Mouse (Mus musculus) adrenal gland, adult 18-20 months (tissue): ENCODE measurements around the gene Ms4a18. TPM values are rescaled to one million over a fixed set of nuclear protein-coding genes. Genes with fewer than 3 reads are reported as not detected.
"Not testable (repeated sequence)": the region's sequence is repeated elsewhere in the genome, so short reads cannot be mapped to it uniquely, and the experiment has no call there.

Experiments used
- DNase-seq, 2 experiments: peaks; one replicate each; pipeline ENCODE4 v3.0.0; 2021 to 2022; ENCODE audit warnings: low spot score in 2 of 2
- long read RNA-seq, 2 experiments: library from polyadenylated mRNA; stranded (forward); transcript quantifications; one replicate each; pipeline ENCODE4 v2.0.0; 2021
- total RNA-seq, 2 experiments: library from RNA; stranded (reverse); gene quantifications; 1 replicate in 1 of 2; 2 replicates in 1 of 2; pipeline ENCODE4 v1.2.3; 2021

Gene Ms4a18
- total RNA-seq = not detected
- long read RNA-seq, experiment 1 = 0 reads
- long read RNA-seq, experiment 2 = 0 reads

DNA sequence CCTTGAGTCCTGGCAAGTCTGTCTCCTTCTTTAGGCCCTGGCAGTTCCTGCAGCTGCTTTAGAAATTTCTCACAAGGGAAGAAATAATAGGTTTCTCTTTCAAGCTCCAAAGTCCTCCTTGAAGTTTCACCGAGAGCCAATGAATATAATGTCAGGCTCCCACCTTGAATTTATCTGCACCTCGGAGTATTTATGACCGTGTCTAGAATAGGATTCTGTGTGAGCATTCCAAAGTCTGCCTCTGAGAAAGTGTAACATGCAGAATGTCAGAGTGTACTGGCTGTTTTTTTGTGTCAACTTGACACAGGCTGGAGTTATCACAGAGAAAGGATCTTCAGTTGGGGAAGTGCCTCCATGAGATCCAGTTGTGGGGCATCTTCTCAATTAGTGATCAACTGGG, at the start of gene Ms4a18:
Gene Ms4a18 (minus strand): TSS at position 141 of the 400 bp plus-strand sequence.
- no peak for DNase-seq

DNA sequence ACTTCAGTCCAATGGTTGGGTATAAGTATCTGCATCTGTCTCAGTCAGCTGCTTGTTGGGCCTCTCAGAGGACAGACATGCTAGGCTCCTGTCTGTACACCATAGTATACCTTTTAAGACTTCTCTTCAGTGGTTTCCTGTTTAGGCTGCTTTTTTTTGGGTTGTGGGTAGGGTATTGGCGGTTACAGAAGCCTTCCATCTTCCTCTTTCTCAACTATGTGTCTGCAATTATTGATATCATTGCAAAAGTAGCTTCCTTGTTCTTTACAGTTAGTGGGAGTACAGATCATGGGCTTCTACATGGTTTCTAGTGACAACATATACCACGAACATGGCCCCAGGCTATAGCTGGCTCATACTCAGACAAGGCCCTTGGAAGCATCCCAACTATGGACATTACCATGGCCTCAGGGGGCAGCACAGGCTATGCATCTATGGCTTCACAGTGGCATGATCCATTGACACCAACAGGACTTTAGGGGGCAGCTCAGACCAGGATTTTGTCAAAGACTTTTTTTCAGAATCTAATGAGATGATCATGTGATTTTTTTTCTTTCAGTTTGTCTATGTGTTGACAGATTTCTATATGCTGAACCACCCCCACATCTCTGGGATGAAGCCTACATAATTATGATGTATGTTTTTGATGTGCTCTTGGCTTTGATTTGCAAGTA, 47.5 kb upstream of the Ms4a18 start:
- no peak for DNase-seq

DNA sequence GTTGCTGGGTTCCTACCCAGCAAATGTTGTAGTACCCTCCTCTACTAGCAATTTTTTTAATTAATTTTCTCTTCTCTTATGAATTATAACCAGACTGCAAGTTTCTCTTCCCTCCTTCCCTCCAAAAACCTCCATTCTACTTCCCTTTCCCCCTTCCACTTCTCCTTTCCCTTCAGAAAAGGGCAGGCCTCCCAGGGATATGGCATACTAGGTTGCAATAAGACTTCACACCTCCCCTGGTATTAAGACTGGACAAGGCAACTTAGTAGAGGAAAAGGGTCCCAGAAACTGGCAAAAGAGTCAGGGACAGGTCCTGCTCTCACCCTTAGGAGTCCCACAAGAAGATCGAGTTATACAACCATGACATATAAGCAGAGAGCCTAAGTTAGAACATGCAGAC, 43.1 kb upstream of the Ms4a18 start:
- DNase-seq = no peak

DNA sequence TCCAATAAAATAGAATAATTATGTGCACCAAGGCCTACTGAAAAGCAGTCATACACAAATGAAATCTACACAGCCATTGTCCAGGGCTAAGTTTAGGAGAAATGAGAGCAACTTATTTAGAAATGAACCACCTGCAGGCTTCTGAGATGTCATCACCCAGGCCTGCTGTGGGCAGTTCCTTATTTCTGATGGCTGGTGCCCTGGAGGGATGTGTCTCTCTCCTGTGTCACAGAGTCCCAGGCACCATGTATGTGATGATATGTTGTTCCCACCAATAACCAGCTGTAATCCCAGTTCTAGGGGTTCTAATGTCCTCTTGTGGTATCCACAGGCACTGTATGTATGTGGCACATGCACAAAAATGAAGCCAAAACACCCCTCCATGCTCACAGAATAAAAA, 42.1 kb upstream of the Ms4a18 start:
- DNase-seq = no peak

DNA sequence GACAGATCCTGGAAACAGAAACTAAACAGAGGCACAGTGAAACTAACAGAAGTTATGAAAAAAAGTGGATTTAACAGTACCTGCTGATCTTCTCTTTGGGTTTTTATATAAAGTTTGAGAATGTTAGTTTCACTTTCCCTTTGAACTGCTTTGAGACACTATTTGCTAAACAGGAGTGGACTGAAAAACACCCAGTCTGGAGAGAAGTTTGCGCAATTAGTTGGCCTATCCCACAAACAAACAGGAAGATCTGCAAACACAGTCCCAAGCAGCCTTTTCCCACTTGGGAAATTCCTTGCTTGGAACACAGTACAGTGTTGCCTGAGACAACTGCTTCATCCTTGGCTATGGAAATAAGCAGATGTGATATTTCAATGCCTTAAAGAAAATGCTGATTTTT, 37.9 kb upstream of the Ms4a18 start:
- not testable (repeated sequence) for DNase-seq

DNA sequence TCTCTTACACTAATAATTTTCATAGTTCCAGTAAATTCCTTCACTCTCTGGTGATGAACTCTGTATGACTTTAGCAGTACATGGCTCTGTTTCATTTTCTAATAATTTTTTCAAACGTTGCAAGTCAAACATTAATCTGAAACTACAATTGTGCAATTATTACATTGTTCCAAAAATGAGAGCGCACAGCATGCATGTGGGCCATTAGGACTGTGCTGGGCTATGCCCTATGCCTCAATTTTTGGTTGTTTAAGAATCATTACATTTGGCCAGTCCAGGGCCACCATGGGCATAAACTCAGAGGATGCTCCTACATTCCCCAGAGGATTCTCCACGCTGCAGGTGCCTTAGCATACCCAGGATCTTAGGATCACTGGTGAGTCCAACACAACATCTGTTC, 35.4 kb upstream of the Ms4a18 start:
- no peak for DNase-seq

DNA sequence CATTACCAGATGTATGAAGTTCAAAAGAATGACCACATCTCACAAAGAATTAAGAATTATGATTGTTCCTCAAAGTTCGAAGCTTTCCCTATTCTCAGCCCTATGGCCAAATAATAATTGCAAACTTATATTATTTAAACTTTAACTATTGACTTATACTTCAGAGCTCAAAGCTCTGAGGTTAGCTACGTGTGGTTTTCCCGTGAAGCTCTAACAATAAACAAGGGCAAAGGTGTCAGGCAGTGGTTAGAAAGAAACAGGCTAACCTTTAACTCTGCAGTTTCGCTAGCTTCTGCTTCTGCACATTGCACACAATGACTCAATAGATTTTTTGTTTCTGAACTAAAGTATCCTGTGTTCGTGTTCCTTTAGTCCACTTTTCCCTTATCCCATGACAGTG, 35.0 kb upstream of the Ms4a18 start:
- no peak for DNase-seq

DNA sequence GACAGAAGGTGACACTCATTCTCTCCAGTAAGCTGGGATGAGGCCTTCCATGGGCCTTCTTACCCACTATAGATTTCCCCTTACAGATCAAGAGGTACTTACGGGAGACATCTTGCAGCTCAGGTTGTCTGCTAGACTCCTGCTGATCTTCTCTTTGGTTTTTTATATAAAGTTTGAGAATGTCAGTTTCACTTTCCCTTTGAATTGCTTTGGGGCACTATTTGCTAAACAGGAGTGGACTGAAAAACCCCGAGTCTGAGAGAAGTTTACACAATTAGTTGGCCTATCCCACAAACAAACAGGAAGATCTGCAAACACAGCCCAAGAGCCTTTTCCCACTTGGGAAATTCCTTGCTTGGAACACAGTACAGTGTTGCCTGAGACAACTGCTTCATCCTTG, 32.5 kb upstream of the Ms4a18 start:
- DNase-seq = no peak

DNA sequence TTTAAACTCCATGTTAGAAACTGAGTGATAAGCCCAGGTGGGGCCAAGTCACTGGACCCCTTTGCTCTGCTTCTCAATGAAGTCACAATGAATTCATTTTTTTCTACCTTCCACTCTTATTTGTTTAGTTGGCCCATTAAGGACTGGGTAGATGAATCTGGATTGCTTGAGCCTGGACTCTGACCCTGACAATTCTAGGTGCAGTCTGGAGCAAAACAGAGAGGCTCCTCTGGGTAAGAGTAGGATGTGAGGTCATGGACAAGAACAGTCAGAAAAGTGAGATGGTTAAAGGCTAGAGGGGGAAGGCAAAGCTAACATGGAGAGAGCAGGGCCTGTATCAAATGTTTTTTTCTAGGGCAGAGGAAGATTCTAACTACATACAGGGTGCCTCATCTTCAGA, 31.6 kb upstream of the Ms4a18 start:
- DNase-seq = no peak

DNA sequence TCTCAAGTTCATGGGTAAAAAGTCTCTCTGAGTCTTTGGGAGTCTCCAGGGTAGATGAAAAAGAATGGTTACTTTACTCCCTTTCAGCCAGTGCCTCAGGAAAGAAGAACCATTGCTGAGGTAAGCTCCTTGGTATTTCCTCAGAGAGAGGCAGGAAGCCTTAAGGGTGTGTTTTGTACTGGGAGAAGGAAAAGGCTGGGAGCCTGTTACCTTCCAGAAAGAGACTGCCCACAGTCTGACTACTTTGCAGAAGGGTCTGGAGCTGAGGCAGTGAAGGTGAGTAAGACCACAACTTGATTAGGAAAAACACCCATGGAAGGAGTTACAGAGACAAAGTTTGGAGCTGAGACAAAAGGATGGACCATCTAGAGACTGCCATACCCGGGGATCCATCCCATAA, 30.7 kb upstream of the Ms4a18 start:
- DNase-seq = no peak

DNA sequence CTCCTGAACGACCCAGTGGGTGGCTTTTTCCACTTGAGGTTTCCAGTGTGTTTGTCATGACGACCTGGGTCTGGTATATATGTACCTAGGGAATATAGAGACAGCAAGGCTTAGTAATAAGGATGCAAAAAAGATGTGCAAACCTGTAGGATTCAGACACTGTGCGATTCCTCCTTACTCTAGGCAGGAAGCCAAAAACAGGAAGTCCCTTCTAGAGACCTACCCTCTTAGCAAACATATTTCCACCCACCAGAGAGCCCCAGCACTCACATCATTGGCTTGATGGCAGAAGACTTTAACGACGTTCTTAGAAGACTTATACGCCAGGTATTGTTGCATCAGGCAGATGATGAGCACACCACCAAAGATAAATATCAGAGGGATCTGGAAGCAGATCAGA, 30.2 kb upstream of the Ms4a18 start:
- no peak for DNase-seq

DNA sequence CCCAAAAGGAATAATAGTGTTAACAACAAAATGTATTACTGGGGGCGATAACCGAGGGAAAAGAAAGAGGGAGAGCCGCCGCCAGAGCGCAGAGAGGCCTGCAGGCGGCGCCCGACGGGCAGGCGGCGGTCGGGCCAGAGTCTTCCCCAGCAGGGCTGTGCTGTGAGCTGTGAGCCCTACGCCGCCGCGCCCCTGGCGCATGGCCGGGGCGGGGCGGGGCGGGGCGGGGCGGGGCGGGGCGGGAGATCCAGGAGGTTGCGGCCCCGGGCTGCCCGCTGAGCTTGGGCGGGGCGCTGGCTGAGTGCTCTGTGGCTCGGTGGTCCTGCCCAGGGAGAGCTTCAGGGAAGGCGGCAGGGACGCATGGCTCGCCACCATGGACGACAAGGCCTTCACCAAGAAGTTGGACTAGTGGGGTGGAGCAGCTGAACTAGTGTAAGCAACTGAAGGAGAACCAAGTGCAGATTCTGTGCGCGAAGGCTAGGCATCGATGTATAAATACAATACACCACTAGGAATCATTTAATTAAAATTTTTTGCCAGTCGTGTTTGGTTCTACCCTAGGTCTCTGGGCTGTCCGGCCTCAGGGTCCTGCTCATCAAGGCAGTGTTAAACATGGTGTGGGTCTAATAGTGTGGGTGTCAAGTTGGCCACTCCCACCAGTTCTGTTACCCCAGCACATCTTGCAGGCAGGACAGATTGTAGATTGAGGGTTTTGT, 27.3 kb upstream of the Ms4a18 start:
- peak; percentile 44 to 59 for DNase-seq

DNA sequence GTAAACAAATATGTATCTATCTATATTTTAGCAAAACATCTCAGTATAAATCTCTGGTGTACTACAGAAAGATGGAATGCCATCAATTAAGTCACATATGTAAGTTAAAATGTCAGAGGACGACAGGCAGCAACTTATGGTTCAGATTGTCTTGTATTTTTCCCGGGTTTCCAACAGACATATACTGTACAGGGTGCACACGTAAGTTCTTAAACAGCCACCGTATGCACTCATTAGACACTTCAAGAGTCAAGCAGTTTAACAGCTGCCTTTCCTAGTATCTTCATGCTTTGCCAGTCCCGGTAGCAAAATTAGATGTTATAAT, 26.8 kb upstream of the Ms4a18 start:
- DNase-seq = no peak

DNA sequence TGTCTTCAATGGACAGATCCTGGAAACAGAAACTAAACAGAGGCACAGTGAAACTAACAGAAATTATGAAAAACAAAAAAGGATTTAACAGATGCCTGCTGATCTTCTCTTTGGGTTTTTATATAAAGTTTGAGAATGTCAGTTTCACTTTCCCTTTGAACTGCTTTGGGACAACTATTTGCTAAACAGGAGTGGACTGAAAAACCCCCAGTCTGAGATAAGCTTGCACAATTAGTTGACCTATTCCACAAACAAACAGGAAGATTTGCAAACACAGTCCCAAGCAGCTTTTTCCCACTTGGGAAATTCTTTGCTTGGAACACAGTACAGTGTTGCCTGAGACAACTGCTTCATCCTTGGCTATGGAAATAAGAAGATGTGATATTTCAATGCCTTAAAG, 19.7 kb upstream of the Ms4a18 start:
- no peak for DNase-seq

DNA sequence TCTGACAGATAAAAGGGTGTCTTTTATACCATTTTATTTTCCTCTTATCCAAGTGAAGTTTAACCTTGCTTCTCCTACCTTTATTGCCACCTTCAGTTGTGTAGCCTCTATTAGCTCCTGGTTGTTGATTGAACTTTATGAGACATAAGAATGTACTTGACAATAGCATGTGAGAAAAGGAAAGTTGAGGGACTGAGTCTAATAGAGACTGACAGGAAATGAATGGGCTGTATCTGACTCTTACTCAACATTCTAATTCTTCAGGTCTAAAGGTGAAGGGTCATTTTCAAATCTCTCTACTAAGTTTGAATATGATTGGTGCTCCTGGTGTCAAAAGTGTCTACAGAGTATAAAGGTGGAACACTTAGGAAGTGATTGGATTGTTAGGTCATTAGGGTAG, 4.6 kb upstream of the Ms4a18 start:
- DNase-seq = no peak

DNA sequence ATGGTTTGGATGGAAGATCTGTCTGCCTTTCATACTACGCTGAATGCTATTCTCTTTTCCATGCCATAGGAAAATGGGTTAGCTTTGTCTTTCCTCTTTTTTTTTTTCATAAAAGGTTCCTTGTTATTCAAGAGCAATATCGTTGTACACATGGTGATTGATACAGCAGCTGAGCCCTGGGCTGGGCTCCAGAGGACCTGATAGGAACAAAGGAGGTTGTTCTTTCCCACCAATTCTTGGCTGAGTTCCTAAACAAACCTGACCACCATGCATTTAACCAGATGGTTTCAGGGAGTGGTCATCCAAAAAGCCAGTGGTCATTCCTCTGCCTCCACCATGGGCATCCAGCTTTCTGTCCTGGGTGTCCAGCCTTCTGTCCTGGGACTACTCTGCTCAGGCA, 580 bp downstream of the Ms4a18 start:
- DNase-seq = no peak

DNA sequence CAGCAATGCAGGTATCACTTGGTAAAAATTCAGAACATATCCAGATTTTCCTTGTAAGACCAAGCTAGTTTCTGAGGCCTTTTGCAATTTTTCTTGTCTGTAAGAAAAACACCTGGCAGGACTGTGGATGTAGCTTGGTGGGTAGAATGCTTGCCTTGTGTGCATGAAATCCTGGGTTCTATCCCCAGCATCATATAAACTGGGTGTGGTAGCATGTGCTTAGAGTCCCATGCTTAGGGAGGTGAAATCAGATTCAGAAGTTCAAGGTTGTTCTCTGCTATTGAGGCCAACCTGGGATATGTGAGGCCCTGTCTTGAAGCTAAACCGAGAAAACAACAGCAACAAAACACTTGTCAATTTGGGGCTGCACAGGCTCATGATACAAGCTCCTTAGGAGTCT, 1.8 kb downstream of the Ms4a18 start:
- no peak for DNase-seq

DNA sequence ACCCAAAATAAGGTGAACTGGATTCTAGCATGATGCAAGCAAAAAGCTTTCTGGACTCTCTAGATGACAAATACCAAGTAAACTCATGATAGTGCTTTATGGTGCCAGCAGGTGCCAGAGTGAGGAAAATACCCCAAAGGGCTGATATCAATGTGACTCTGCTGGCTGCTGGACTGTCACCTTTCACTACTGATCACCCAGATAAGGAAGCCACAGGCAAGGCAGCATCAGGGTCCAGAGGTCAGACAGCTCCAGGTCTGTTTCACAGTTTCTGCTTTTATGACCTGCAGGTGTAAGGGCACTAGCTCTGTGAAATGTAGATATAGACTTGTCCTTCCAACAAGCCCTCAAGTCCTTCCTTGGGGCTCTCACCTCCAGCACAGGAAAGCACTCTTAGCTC, 2.4 kb downstream of the Ms4a18 start:
- no peak for DNase-seq

DNA sequence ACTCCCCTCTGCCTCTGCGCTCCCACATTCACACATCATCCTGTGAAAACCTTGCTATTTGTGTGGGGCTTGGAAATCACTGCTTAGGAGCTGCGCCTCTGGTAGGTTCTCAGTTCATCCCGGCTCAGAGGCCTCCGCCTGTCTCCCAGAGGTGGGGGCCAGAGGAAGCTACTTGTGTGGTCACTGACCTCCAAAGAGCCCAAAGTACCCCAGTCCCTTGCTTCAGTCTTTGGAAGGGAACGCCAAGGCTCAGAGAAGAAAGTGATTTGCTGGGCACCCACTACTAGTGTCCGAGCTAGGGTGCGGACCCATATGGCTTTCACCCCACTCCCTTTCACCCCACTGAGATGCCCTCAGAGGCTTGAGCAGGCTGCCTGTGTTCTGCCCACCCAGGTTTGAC, 24.7 kb downstream of the Ms4a18 start, which contains the start of gene Ms4a15:
Gene Ms4a15 (minus strand): TSS at position 101 of the 400 bp plus-strand sequence.
- DNase-seq = no peak

DNA sequence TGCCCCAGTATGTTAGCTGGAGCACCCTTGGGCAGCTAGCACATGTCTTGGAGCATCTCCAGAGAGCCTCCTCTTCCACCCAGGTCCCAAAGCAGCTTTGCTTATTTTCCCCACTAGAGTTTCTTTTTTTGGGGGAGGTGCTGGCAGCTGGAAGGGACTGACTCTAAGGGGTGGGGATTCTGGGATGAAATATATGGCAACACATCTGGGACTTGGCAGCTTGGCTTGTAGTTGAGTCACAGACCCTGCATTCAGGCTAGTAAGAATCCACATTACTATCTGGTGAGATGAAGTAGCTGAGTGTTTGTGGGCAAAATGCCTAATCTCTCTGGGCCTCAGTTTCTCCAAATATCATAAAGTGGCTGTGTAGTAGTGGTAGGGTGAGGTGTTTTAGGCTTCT, 25.9 kb downstream of the Ms4a18 start:
- DNase-seq = no peak

DNA sequence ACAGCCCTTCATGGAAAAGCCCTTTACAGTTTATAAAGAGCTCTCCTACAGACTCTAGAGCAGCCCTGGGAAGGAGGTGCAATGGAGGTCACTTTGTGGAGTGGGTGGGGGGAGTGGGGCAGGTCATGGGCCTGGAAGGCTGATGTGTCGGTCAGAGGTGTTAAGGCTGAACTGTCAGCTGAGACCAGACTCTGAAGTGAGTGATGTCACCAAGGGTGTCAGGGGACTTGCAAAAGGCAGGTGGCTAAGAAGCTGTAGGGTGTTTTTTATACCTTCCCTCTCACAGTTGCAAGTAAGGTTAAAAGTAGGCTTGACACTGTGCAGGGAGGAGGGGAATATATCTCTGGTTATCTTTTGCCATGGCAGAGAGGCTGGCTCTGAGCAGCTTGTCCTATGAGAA, 27.1 kb downstream of the Ms4a18 start:
- DNase-seq = no peak

DNA sequence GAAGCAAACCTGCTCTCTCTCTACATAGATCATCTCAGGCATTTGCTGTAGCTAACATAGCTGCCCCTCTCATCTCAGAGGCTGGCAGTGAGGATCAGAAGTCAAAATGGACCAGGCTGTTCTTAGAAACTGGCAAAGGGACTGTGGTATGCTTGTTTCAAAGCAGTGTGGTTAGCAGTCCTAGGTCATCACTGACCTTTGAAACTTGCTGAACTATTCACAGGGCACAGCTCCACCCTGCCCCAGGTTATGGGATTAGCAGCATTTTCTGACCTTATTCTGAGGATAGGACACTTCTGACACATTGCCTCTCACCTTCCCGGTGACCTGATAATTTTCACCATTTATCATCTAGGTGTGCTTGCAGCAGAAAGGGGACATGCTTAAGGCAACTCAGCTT, 29.3 kb downstream of the Ms4a18 start:
- DNase-seq = no peak

DNA sequence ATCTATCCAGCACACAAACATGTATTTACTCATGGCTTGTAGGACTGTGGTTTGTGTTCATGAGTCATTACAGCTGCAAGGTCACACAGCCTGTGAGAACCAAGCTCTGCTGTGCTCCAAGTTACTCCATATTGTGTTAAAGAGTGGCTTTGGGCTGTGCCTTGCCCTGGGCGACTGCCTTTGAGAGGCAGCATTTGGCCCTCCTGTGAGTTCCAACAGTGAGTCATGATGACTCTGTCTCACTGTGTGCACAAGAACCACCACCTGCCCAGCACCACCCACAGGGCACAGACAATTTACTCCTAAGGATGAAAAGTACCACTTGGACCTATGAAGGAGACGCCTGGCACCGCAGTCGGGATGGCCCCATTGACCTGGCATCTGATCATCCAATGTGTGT, 31.9 kb downstream of the Ms4a18 start:
- no peak for DNase-seq
